Mouse (Mus musculus): ENCODE data around the gene Ttc30b. TPM values are rescaled to one million over a fixed set of nuclear protein-coding genes. Genes with fewer than 3 reads are reported as not detected.
"Not testable (repeated sequence)": the region's sequence is repeated elsewhere in the genome, so short reads cannot be mapped to it uniquely, and the experiment has no call there.

The Ttc30b gene
- total and polyA plus RNA-seq, 3 experiments = 11.1 to 17.5 (median 13.2) TPM

GRCm38 (mm10) chr2:75982626-75983025 is 44.2 kb upstream of the Ttc30b start:
- no peaks in the 10 kb centered on the region for H3K27me3 ChIP-seq (ENCODE audit: control insufficient read depth, insufficient read depth, low read length)
- 94% methylated on average over 4 of the region's 4 CpGs for WGBS
- H3K4me1 ChIP-seq (ENCODE audit: control insufficient read depth, insufficient read depth, low read length) = no peaks in the 10 kb centered on the region; the same call in 1 of the 2 replicates
- peaks cover 2% of the 10 kb centered on the region; the same call in 1 of the 2 replicates for H3K36me3 ChIP-seq (ENCODE audit: control insufficient read depth, insufficient read depth, low read length)
- no peak overlapping the region for H3K9ac ChIP-seq (ENCODE audit: low read depth, low read length)
- TF ChIP-seq EP300 (IDR thresholded peaks at IDR 0.05; ENCODE audit: insufficient read depth, low read depth, low read length) (no peak), CTCF (IDR thresholded peaks at IDR 0.05) (0 out of 2 replicates have a peak, but pooled peaks have one; percentile 4)
- intact Hi-C loops (cut with DNase I) = loop anchor here (1.0 kb wide), 1 partner anchor 44 kb away; the partner anchor contains the start of gene Ttc30b
- no peak for DNase-seq
- H3K4me3 ChIP-seq = no peak overlapping the region
- no peaks in the 10 kb centered on the region for H3K79me2 ChIP-seq (replicated peaks; ENCODE audit: control insufficient read depth, insufficient read depth, low read length)
- H3K27ac ChIP-seq = no peak overlapping the region

GRCm38 (mm10) chr2:75981440-75982081 is 43.2 kb upstream of the Ttc30b start, which contains the start of gene Ttc30a1:
Gene Ttc30a1 (minus strand): TSS chr2:75981967.
- H3K36me3 ChIP-seq (ENCODE audit: control insufficient read depth, insufficient read depth, low read length); H3K79me2 ChIP-seq (replicated peaks; ENCODE audit: control insufficient read depth, insufficient read depth, low read length); H3K27me3 ChIP-seq (ENCODE audit: control insufficient read depth, insufficient read depth, low read length); H3K4me1 ChIP-seq (ENCODE audit: control insufficient read depth, insufficient read depth, low read length): not testable (repeated sequence)
- intact Hi-C loops (cut with DNase I) = loop anchor here (1.0 kb wide), 1 partner anchor 43 kb away; the partner anchor contains the start of gene Ttc30b
- Histone ChIP-seq H3K4me3 (peak within 1 kb of the TSS; percentile 59), H3K27ac (peak within 1 kb of the TSS; percentile 88), H3K9ac (ENCODE audit: low read depth, low read length) (peak within 1 kb of the TSS; percentile 75)
- under 1% methylated on average over 30 of the region's 34 CpGs for WGBS
- TF ChIP-seq POLR2A (IDR thresholded peaks at IDR 0.05; ENCODE audit: insufficient read depth, low read depth, low read length) = peak; percentile 43; the same call in 1 of the 2 replicates
- DNase-seq = peak; percentile 78 to 84

DNA sequence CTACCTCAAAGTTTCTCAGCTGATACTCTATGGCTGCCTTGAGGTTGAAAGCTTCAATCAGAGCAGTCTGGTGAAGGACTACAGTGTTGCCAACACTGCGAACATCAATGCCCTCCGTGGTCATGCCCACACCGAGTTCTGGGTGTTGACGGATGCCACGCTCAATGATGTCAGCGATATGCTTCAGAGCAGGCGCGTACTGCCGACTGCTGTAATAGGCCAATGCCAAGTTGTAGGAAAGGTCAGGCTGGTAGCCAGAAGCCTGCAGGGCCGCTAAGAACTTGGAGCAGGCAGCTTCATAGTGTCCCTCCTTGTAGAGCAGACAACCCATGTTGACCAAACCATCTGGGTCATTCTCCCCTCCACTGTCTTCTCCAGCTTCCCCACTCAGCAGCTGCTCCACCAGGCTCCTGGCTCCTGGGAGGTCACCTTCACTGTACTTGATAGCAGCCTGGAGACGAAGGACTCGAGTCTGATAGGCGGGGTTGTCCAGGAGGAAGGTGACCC is 42.6 kb upstream of the Ttc30b start:
- H3K27ac ChIP-seq; intact Hi-C loops (cut with DNase I); H3K36me3 ChIP-seq (ENCODE audit: control insufficient read depth, insufficient read depth, low read length); H3K4me1 ChIP-seq (ENCODE audit: control insufficient read depth, insufficient read depth, low read length); H3K79me2 ChIP-seq (replicated peaks; ENCODE audit: control insufficient read depth, insufficient read depth, low read length); H3K27me3 ChIP-seq (ENCODE audit: control insufficient read depth, insufficient read depth, low read length): not testable (repeated sequence)
- peak in 1 of 2 experiments; percentile 18 for DNase-seq
- WGBS = 83% methylated on average over 13 of the region's 13 CpGs
- H3K4me3 ChIP-seq = peak overlapping the region; percentile 59; the same call in 1 of the 2 replicates
- H3K9ac ChIP-seq (ENCODE audit: low read depth, low read length) = peak overlapping the region; percentile 75

GRCm38 (mm10) chr2:75977752-75978368 is 39.5 kb upstream of the Ttc30b start, which contains the start of gene Ttc30a2:
Gene Ttc30a2 (minus strand): TSS chr2:75978170.
- DNase-seq = peak; percentile 37 to 45
- H3K4me3 ChIP-seq; H3K9ac ChIP-seq (ENCODE audit: low read depth, low read length); H3K27me3 ChIP-seq (ENCODE audit: control insufficient read depth, insufficient read depth, low read length); H3K79me2 ChIP-seq (replicated peaks; ENCODE audit: control insufficient read depth, insufficient read depth, low read length); H3K36me3 ChIP-seq (ENCODE audit: control insufficient read depth, insufficient read depth, low read length); H3K4me1 ChIP-seq (ENCODE audit: control insufficient read depth, insufficient read depth, low read length); intact Hi-C loops (cut with DNase I); H3K27ac ChIP-seq: not testable (repeated sequence)
- 19% methylated on average over 21 of the region's 24 CpGs for WGBS

- WGBS = 39% methylated on average over 2 of the region's 2 CpGs
- DNase-seq; H3K27me3 ChIP-seq (ENCODE audit: control insufficient read depth, insufficient read depth, low read length); H3K36me3 ChIP-seq (ENCODE audit: control insufficient read depth, insufficient read depth, low read length); H3K9ac ChIP-seq (ENCODE audit: low read depth, low read length); intact Hi-C loops (cut with DNase I); H3K4me3 ChIP-seq; H3K79me2 ChIP-seq (replicated peaks; ENCODE audit: control insufficient read depth, insufficient read depth, low read length); H3K4me1 ChIP-seq (ENCODE audit: control insufficient read depth, insufficient read depth, low read length); H3K27ac ChIP-seq: not testable (repeated sequence)
Observed at GRCm38 (mm10) chr2:75976070-75976469, 37.7 kb upstream of the Ttc30b start.

- no peaks in the 10 kb centered on the region for H3K27me3 ChIP-seq (ENCODE audit: control insufficient read depth, insufficient read depth, low read length)
- H3K4me1 ChIP-seq (ENCODE audit: control insufficient read depth, insufficient read depth, low read length) = no peaks in the 10 kb centered on the region
- H3K79me2 ChIP-seq (replicated peaks; ENCODE audit: control insufficient read depth, insufficient read depth, low read length) = no peaks in the 10 kb centered on the region
- no peak overlapping the region for H3K27ac ChIP-seq
- no peak for TF ChIP-seq POLR2A (IDR thresholded peaks at IDR 0.05; ENCODE audit: insufficient read depth, low read depth, low read length)
- intact Hi-C loops (cut with DNase I) = no loop called here
- WGBS = 62% methylated on average over 9 of the region's 9 CpGs
- peaks cover 2% of the 10 kb centered on the region; the same call in 1 of the 2 replicates for H3K36me3 ChIP-seq (ENCODE audit: control insufficient read depth, insufficient read depth, low read length)
- no peak overlapping the region for H3K4me3 ChIP-seq
- no peak for DNase-seq
- no peak overlapping the region for H3K9ac ChIP-seq (ENCODE audit: low read depth, low read length)
Observed at GRCm38 (mm10) chr2:75974131-75974530, 35.7 kb upstream of the Ttc30b start.
